In the genomic region with DNA sequence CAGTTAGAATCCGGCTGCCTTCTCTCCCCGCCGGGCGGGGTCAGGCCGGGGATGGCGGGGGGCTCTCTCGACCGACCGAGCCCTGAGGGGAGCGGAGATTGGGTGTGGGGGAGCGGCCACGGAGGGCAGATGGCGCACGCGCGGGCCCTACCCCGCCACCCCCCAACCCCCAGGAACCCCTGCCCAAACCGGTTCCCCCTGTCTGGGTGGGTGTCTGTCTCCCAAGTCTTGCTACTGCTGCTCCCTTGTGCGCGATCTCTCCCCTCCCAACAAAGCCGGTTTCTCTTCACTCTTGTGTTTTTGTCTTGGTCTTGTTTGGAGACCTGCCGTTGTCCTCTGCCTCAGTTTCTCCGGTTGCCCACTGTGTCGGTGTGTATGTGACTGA, we compare ENCODE assay signal across 8 mouse cellular contexts. TPM values are rescaled to one million over a fixed set of nuclear protein-coding genes. Genes with fewer than 3 reads are reported as not detected.
DNase-seq lines count a peak whose midpoint lies in the region; ATAC-seq and TF ChIP-seq lines count a peak whose summit lies in the region.

No protein-coding gene starts in this region.

- dilution Hi-C loops in CH12.LX (cut with MboI; ENCODE audit: extremely low pct_ligation_motif_present, extremely low pct_unique_long_range_greater_than_20kb, low sequenced_read_pairs), result no loop called here

- H3K27ac ChIP-seq in heart, embryonic 10.5 days, result peak overlapping the region; percentile 97
- no peak overlapping the region for H3K27ac ChIP-seq in CH12.LX (ENCODE audit: insufficient read depth, low read depth)
- H3K27ac ChIP-seq in embryonic fibroblast, embryonic 13.5 days (ENCODE audit: insufficient read depth, low read length), result no peak overlapping the region
- peak overlapping the region; percentile 82 for H3K27ac ChIP-seq in limb, embryonic 12.5 days
- no peak overlapping the region for H3K27ac ChIP-seq in small intestine, adult 2 months (ENCODE audit: insufficient read depth, low read depth, low read length)

- no peak for TF ChIP-seq CTCF in CH12.LX (conservative IDR thresholded peaks at IDR 0.05 in 1 of 2, IDR thresholded peaks at IDR 0.05 in 1 of 2; ENCODE audit: low read depth in 2 of 2, low read length in 2 of 2)
- no peak for TF ChIP-seq CTCF in embryonic fibroblast, embryonic 13.5 days (IDR thresholded peaks at IDR 0.05; ENCODE audit: borderline replicate concordance, insufficient read depth, low read length)
- TF ChIP-seq CTCF in small intestine, adult 2 months (IDR thresholded peaks at IDR 0.05; ENCODE audit: extremely low read depth, insufficient read length, insufficient replicate concordance, low read depth, low read length), result no peak

- no peak for TF ChIP-seq POLR2A in CH12.LX (IDR thresholded peaks at IDR 0.05; ENCODE audit: low read depth, low read length)
- TF ChIP-seq POLR2A in embryonic fibroblast, embryonic 13.5 days (IDR thresholded peaks at IDR 0.05; ENCODE audit: low read depth, low read length), result no peak
- TF ChIP-seq POLR2A in small intestine, adult 2 months (IDR thresholded peaks at IDR 0.05; ENCODE audit: low read depth, low read length), result no peak

- peak; percentile 87 for ATAC-seq in limb, embryonic 12.5 days (ENCODE audit: insufficient number of reproducible peaks, insufficient read depth, low FRiP score, low TSS enrichment, low read depth)

- TF ChIP-seq RAD21 in CH12.LX (IDR thresholded peaks at IDR 0.05; ENCODE audit: low read depth, low read length), result no peak

- H3K9me3 ChIP-seq in heart, embryonic 10.5 days, result no peaks in the 10 kb centered on the region
- H3K9me3 ChIP-seq in CH12.LX (replicated peaks; ENCODE audit: low read length), result no peaks in the 10 kb centered on the region
- H3K9me3 ChIP-seq in limb, embryonic 12.5 days, result no peaks in the 10 kb centered on the region

- H3K27me3 ChIP-seq in heart, embryonic 10.5 days (ENCODE audit: insufficient read depth, poor library complexity, severe bottlenecking), result no peaks in the 10 kb centered on the region
- no peaks in the 10 kb centered on the region for H3K27me3 ChIP-seq in CH12.LX (replicated peaks)
- no peaks in the 10 kb centered on the region for H3K27me3 ChIP-seq in limb, embryonic 12.5 days
- H3K27me3 ChIP-seq in small intestine, adult 2 months (ENCODE audit: control insufficient read depth, insufficient read depth, low read length), result no peaks in the 10 kb centered on the region

- peak overlapping the region; percentile 96 for H3K9ac ChIP-seq in CH12.LX (ENCODE audit: insufficient read depth, low read depth)
- H3K9ac ChIP-seq in limb, embryonic 12.5 days (replicated peaks), result peak overlapping the region; percentile 90

- no peak for DNase-seq in heart, embryonic 10.5 days (ENCODE audit: low spot score)
- no peak for DNase-seq in heart, postnatal 4 days
- no peak for DNase-seq in CH12.LX (ENCODE audit: extremely low read depth)
- DNase-seq in ovary, adult 18-20 months (ENCODE audit: low spot score), result no peak
- DNase-seq in cerebellum, adult 9-11 months, result no peak

- H3K36me3 ChIP-seq in heart, embryonic 10.5 days, result no peaks in the 10 kb centered on the region
- H3K36me3 ChIP-seq in CH12.LX (replicated peaks in 1 of 2; ENCODE audit: control insufficient read depth in 1 of 2, insufficient read depth in 1 of 2, low read length in 1 of 2), result peaks cover 0 to 10% of the 10 kb centered on the region in 2 experiments
- H3K36me3 ChIP-seq in limb, embryonic 12.5 days, result peaks cover 4% of the 10 kb centered on the region; the same call in 1 of the 2 replicates
- H3K36me3 ChIP-seq in small intestine, adult 2 months (ENCODE audit: control insufficient read depth, insufficient read depth, low read length), result no peaks in the 10 kb centered on the region

- peaks cover 6% of the 10 kb centered on the region; the same call in 1 of the 2 replicates for H3K4me1 ChIP-seq in heart, embryonic 10.5 days
- peaks cover 0 to 16% of the 10 kb centered on the region in 2 experiments; a peak in 2 of 4 replicates for H3K4me1 ChIP-seq in CH12.LX (ENCODE audit: control insufficient read depth in 1 of 2, insufficient read depth in 2 of 2)
- no peaks in the 10 kb centered on the region for H3K4me1 ChIP-seq in embryonic fibroblast, embryonic 13.5 days (ENCODE audit: control insufficient read depth, insufficient read depth, low read length)
- peaks cover 7% of the 10 kb centered on the region for H3K4me1 ChIP-seq in limb, embryonic 12.5 days (replicated peaks)
- H3K4me1 ChIP-seq in small intestine, adult 2 months (ENCODE audit: control insufficient read depth, insufficient read depth, insufficient read length, low read length), result peaks cover 2% of the 10 kb centered on the region; the same call in 1 of the 2 replicates

- peaks cover 39% of the 10 kb centered on the region for H3K79me2 ChIP-seq in CH12.LX (replicated peaks; ENCODE audit: control insufficient read depth, extremely low read depth, insufficient read depth, poor library complexity, severe bottlenecking)

- WGBS in heart, embryonic 10.5 days, result 0% methylated on average over 23 of the region's 24 CpGs
- under 1% methylated on average over 24 of the region's 24 CpGs for WGBS in limb, embryonic 12.5 days
- 0% methylated on average over 23 of the region's 24 CpGs for WGBS in small intestine, adult 2 months

- H3K4me3 ChIP-seq in heart, embryonic 10.5 days, result peak overlapping the region; percentile 96
- peak overlapping the region; percentile 72 to 77 (median 75) for H3K4me3 ChIP-seq in CH12.LX (replicated peaks in 1 of 3; ENCODE audit: low read depth in 2 of 3, low read length in 2 of 3, poor library complexity in 1 of 3)
- H3K4me3 ChIP-seq in embryonic fibroblast, embryonic 13.5 days (ENCODE audit: insufficient read depth, low read length), result peak overlapping the region; percentile 88
- H3K4me3 ChIP-seq in limb, embryonic 12.5 days (replicated peaks), result peak overlapping the region; percentile 88
- H3K4me3 ChIP-seq in small intestine, adult 2 months (ENCODE audit: low read depth, low read length), result peak overlapping the region; percentile 96

- in situ Hi-C loops in CH12.LX (cut with MboI; ENCODE audit: low pct_ligation_motif_present, low pct_unique_long_range_greater_than_20kb, low sequenced_read_pairs), result no loop called here

- peak overlapping the region; percentile 83 for H3K4me2 ChIP-seq in CH12.LX (ENCODE audit: insufficient read depth, low read depth, poor library complexity, severe bottlenecking)
- peak overlapping the region; percentile 84 for H3K4me2 ChIP-seq in limb, embryonic 12.5 days

- TF ChIP-seq EP300 in CH12.LX (IDR thresholded peaks at IDR 0.05; ENCODE audit: low read length), result no peak

TF ChIP-seq in CH12.LX, 34 proteins besides CTCF, POLR2A, EP300 and RAD21:
- TF ChIP-seq JUN (IDR thresholded peaks at IDR 0.05; ENCODE audit: insufficient read depth, low read depth, low read length) (no peak), IRF4 (IDR thresholded peaks at IDR 0.05; ENCODE audit: low read depth, low read length) (no peak), E2F4 (IDR thresholded peaks at IDR 0.05; ENCODE audit: insufficient replicate concordance, low read depth, low read length) (no peak), KAT2A (IDR thresholded peaks at IDR 0.05; ENCODE audit: insufficient replicate concordance, low read length) (no peak), PAX5 (IDR thresholded peaks at IDR 0.05; ENCODE audit: low read length) (no peak), GABPA (IDR thresholded peaks at IDR 0.05; ENCODE audit: insufficient replicate concordance, low read depth, low read length) (no peak)
TF ChIP-seq in CH12.LX: peak in this region for 0.

RNA-seq across cellular contexts. Expression of a gene that starts 9.3 kb away (rescaled TPM):
- 33.3 and 35.3 TPM in 2 replicates for polyA plus RNA-seq in heart, embryonic 10.5 days (2016; fragmentation: Nextera tagmentation; extraction: Ambion mirVana)
- 10 to 100 TPM; 47.4 to 48.4 TPM for total RNA-seq in heart, postnatal 4 days (2021)
- total RNA-seq in CH12.LX (2012; rRNA removed), result 17.5 and 19.4 TPM in 2 replicates
- 21.9 and 23.9 TPM in 2 replicates for total RNA-seq in CH12.LX (2014; rRNA removed)
- polyA plus RNA-seq in CH12.LX (2012; ENCODE audit: insufficient read length, low read depth), result 16.6 and 18.1 TPM in 2 replicates
- 63.1 and 66.7 TPM in 2 replicates for polyA plus RNA-seq in embryonic fibroblast, embryonic 13.5 days (2011; ENCODE audit: insufficient read length, low read depth, missing spikeins)
- 55.6 and 59.8 TPM in 2 replicates for polyA plus RNA-seq in limb, embryonic 12.5 days (2016; fragmentation: Nextera tagmentation; extraction: Ambion mirVana)
- polyA plus RNA-seq in small intestine, adult 2 months (2012; rRNA removed), result 1.1 and 2.4 TPM in 2 replicates

RNA-seq across cellular contexts. Expression of a gene that starts 9.4 kb away (rescaled TPM):
- 2.9 and 3.4 TPM in 2 replicates for polyA plus RNA-seq in heart, embryonic 10.5 days (2016; fragmentation: Nextera tagmentation; extraction: Ambion mirVana)
- 1 to 10 TPM; 6.7 to 7.0 TPM for total RNA-seq in heart, postnatal 4 days (2021)
- 6.7 and 9.6 TPM in 2 replicates for total RNA-seq in CH12.LX (2012; rRNA removed)
- 23.3 and 26.3 TPM in 2 replicates for total RNA-seq in CH12.LX (2014; rRNA removed)
- 6.2 and 9.2 TPM in 2 replicates for polyA plus RNA-seq in CH12.LX (2012; ENCODE audit: insufficient read length, low read depth)
- polyA plus RNA-seq in embryonic fibroblast, embryonic 13.5 days (2011; ENCODE audit: insufficient read length, low read depth, missing spikeins), result 13.5 and 16.0 TPM in 2 replicates
- 7.9 and 8.7 TPM in 2 replicates for polyA plus RNA-seq in limb, embryonic 12.5 days (2016; fragmentation: Nextera tagmentation; extraction: Ambion mirVana)
- polyA plus RNA-seq in small intestine, adult 2 months (2012; rRNA removed), result 0.28 and 0.71 TPM in 2 replicates

RNA-seq across cellular contexts. Expression of a gene that starts 9.4 kb away (rescaled TPM):
- 7.2 and 7.5 TPM in 2 replicates for polyA plus RNA-seq in heart, embryonic 10.5 days (2016; fragmentation: Nextera tagmentation; extraction: Ambion mirVana)
- total RNA-seq in heart, postnatal 4 days (2021), result 1 to 10 TPM; 5.3 to 5.5 TPM
- total RNA-seq in CH12.LX (2012; rRNA removed) (7.4 and 7.5 TPM in 2 replicates), CH12.LX (2014; rRNA removed) (6.3 and 6.8 TPM in 2 replicates)
- polyA plus RNA-seq in CH12.LX (2012; ENCODE audit: insufficient read length, low read depth), result 3.9 and 4.1 TPM in 2 replicates
- 10.6 and 12.1 TPM in 2 replicates for polyA plus RNA-seq in embryonic fibroblast, embryonic 13.5 days (2011; ENCODE audit: insufficient read length, low read depth, missing spikeins)
- polyA plus RNA-seq in limb, embryonic 12.5 days (2016; fragmentation: Nextera tagmentation; extraction: Ambion mirVana), result 11.4 and 12.1 TPM in 2 replicates
- polyA plus RNA-seq in small intestine, adult 2 months (2012; rRNA removed), result 0.47 and 0.56 TPM in 2 replicates

RNA-seq across cellular contexts. Expression of a gene that starts 29.7 kb away (rescaled TPM):
- polyA plus RNA-seq in heart, embryonic 10.5 days (2016; fragmentation: Nextera tagmentation; extraction: Ambion mirVana), result 13.1 and 14.6 TPM in 2 replicates
- total RNA-seq in heart, postnatal 4 days (2021), result 10 to 100 TPM; 45.1 to 51.6 TPM
- total RNA-seq in CH12.LX (2012; rRNA removed) (6.2 and 8.0 TPM in 2 replicates), CH12.LX (2014; rRNA removed) (7.9 and 10.1 TPM in 2 replicates)
- 4.2 and 5.7 TPM in 2 replicates for polyA plus RNA-seq in CH12.LX (2012; ENCODE audit: insufficient read length, low read depth)
- polyA plus RNA-seq in embryonic fibroblast, embryonic 13.5 days (2011; ENCODE audit: insufficient read length, low read depth, missing spikeins), result 51.9 and 58.1 TPM in 2 replicates
- polyA plus RNA-seq in limb, embryonic 12.5 days (2016; fragmentation: Nextera tagmentation; extraction: Ambion mirVana), result 22.2 and 25.6 TPM in 2 replicates
- polyA plus RNA-seq in small intestine, adult 2 months (2012; rRNA removed), result 1.4 and 2.7 TPM in 2 replicates

Comparison
In these comparisons a context has a peak if more than half of its experiments do, and no peak if none do; other contexts are left out.
1. H3K27ac ChIP-seq: peak in heart, embryonic 10.5 days (single experiment) and limb, embryonic 12.5 days (single experiment); none in CH12.LX (single experiment), embryonic fibroblast, embryonic 13.5 days (single experiment) and small intestine, adult 2 months (single experiment).
2. Peak in every context shown above with its lines, with median percentiles within 50 percentile points of each other: H3K4me3 ChIP-seq.